ENCODE assay signal across 14 mouse cellular contexts in the genomic region with DNA sequence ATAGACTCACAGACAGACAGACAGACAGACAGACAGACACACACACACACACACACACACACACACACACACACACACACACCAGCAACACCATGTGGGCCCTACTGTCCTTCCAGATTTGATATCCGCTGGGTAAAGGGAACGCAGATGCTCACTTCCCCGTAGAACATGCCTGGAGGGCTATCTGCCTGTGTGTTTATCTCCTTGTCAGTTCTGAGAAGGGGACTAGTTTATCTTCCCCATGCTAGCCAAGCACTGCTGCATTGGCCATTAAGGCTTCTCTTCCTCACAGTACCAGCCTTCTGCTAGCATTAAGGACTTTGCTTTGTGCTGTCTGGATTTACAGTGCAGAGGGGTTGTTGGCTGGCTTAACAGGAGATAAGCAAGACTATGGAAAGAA. TPM values are rescaled to one million over a fixed set of nuclear protein-coding genes. Genes with fewer than 3 reads are reported as not detected.
DNase-seq lines count a peak whose midpoint lies in the region; ATAC-seq lines count a peak whose summit lies in the region.
"Had no signal": no experiment of that assay in that cellular context is flagged by ENCODE, and none has a peak within 500 bp of the region (broad histone marks: within the 10 kb centered on the region; RNA-seq: fewer than 3 reads in every experiment).

No protein-coding gene starts in this region.

- H3K4me1 ChIP-seq in neural tube, embryonic 11.5 days (ENCODE audit: control insufficient read depth, insufficient read depth, low read length) = peaks cover 25% of the 10 kb centered on the region
- peaks cover 48% of the 10 kb centered on the region for H3K4me1 ChIP-seq in intestine, embryonic 16.5 days (ENCODE audit: control insufficient read depth, insufficient read depth, low read length)
- peaks cover 6% of the 10 kb centered on the region; the same call in 1 of the 2 replicates for H3K4me1 ChIP-seq in forebrain, embryonic 12.5 days

- 0 out of 2 replicates have a peak, but pooled peaks have one; percentile 20 for ATAC-seq in neural tube, embryonic 11.5 days (ENCODE audit: insufficient read depth, low FRiP score, low TSS enrichment)
- ATAC-seq in intestine, embryonic 16.5 days = 0 out of 2 replicates have a peak, but pooled peaks have one; percentile 14
- no peak for ATAC-seq in forebrain, embryonic 12.5 days (ENCODE audit: low FRiP score)
- ATAC-seq: lung, postnatal 0 days had no signal

- H3K4me3 ChIP-seq in neural tube, embryonic 11.5 days (ENCODE audit: low read depth, low read length) = no peak overlapping the region
- H3K4me3 ChIP-seq in intestine, embryonic 16.5 days (ENCODE audit: low read length) = no peak overlapping the region
- H3K4me3 ChIP-seq in forebrain, embryonic 12.5 days (replicated peaks) = no peak overlapping the region
- H3K4me3 ChIP-seq: embryonic facial prominence, embryonic 15.5 days; limb, embryonic 15.5 days; megakaryocyte, embryonic 14.5 days had no signal

- 72% methylated on average over 3 of the region's 3 CpGs for WGBS in neural tube, embryonic 11.5 days
- 46% methylated on average over 3 of the region's 3 CpGs for WGBS in intestine, embryonic 16.5 days
- 91% methylated on average over 3 of the region's 3 CpGs for WGBS in forebrain, embryonic 12.5 days

- no peak overlapping the region for H3K9ac ChIP-seq in neural tube, embryonic 11.5 days (ENCODE audit: low read length)
- H3K9ac ChIP-seq in intestine, embryonic 16.5 days (ENCODE audit: low read depth, low read length) = no peak overlapping the region
- H3K9ac ChIP-seq in forebrain, embryonic 12.5 days = no peak overlapping the region
- H3K9ac ChIP-seq: embryonic facial prominence, embryonic 15.5 days; limb, embryonic 15.5 days had no signal

- no peak overlapping the region for H3K4me2 ChIP-seq in neural tube, embryonic 11.5 days (ENCODE audit: low read depth)
- H3K4me2 ChIP-seq in intestine, embryonic 16.5 days (ENCODE audit: low read depth, low read length) = no peak overlapping the region
- no peak overlapping the region for H3K4me2 ChIP-seq in forebrain, embryonic 12.5 days
- H3K4me2 ChIP-seq: embryonic facial prominence, embryonic 15.5 days; limb, embryonic 15.5 days had no signal

- DNase-seq in heart, adult 11 months = peak; percentile 25
- no peak for DNase-seq in heart, adult 8-10 months (ENCODE audit: low spot score)
- peak; percentile 23 for DNase-seq in neural tube, embryonic 11.5 days (ENCODE audit: low spot score)
- DNase-seq in neural tube, embryonic 10.5 days (ENCODE audit: extremely low spot score, low spot score) = no peak
- DNase-seq in right cerebral cortex, postnatal 14 days = no peak
- DNase-seq: kidney, adult 8-10 months; kidney, postnatal 4 days; thymus, postnatal 36 days had no signal

- no peak overlapping the region for H3K27ac ChIP-seq in neural tube, embryonic 11.5 days (ENCODE audit: low read depth, low read length)
- peak overlapping the region; percentile 51 for H3K27ac ChIP-seq in intestine, embryonic 16.5 days (ENCODE audit: low read length)
- no peak overlapping the region for H3K27ac ChIP-seq in forebrain, embryonic 12.5 days
- H3K27ac ChIP-seq: embryonic facial prominence, embryonic 15.5 days; limb, embryonic 15.5 days had no signal

- no peaks in the 10 kb centered on the region for H3K27me3 ChIP-seq in neural tube, embryonic 11.5 days (ENCODE audit: control insufficient read depth, insufficient read depth, low read length)
- no peaks in the 10 kb centered on the region for H3K27me3 ChIP-seq in intestine, embryonic 16.5 days (replicated peaks; ENCODE audit: control insufficient read depth, insufficient read depth, low read length)
- H3K27me3 ChIP-seq in forebrain, embryonic 12.5 days = peaks cover 53% of the 10 kb centered on the region
- H3K27me3 ChIP-seq: embryonic facial prominence, embryonic 15.5 days; limb, embryonic 15.5 days had no signal

- peaks cover 3% of the 10 kb centered on the region; the same call in 1 of the 2 replicates for H3K36me3 ChIP-seq in neural tube, embryonic 11.5 days (ENCODE audit: control insufficient read depth, insufficient read depth, low read length)
- peaks cover 4% of the 10 kb centered on the region; the same call in 1 of the 2 replicates for H3K36me3 ChIP-seq in intestine, embryonic 16.5 days (ENCODE audit: control insufficient read depth, insufficient read depth, low read length)
- H3K36me3 ChIP-seq in forebrain, embryonic 12.5 days (replicated peaks) = no peaks in the 10 kb centered on the region

- no peaks in the 10 kb centered on the region for H3K9me3 ChIP-seq in neural tube, embryonic 11.5 days (ENCODE audit: control insufficient read depth, low read length)
- H3K9me3 ChIP-seq in intestine, embryonic 16.5 days (ENCODE audit: control insufficient read depth, low read length) = no peaks in the 10 kb centered on the region
- H3K9me3 ChIP-seq in forebrain, embryonic 12.5 days = no peaks in the 10 kb centered on the region
- H3K9me3 ChIP-seq: embryonic facial prominence, embryonic 15.5 days; limb, embryonic 15.5 days; megakaryocyte, embryonic 14.5 days had no signal

RNA-seq across cellular contexts. Expression of a gene that starts 11.8 kb away (rescaled TPM):
- total RNA-seq in heart, adult 8-10 months (2022) = 10 to 100 TPM; 21.8 to 23.5 (median 22.8) TPM
- 19.7 and 21.1 TPM in 2 replicates for polyA plus RNA-seq in neural tube, embryonic 11.5 days (2014; fragmentation: Nextera tagmentation; extraction: Ambion mirVana)
- polyA plus RNA-seq in intestine, embryonic 16.5 days (2015; fragmentation: Nextera tagmentation; extraction: Ambion mirVana) = 18.9 and 19.0 TPM in 2 replicates
- 7.8 and 8.7 TPM in 2 replicates for polyA plus RNA-seq in forebrain, embryonic 12.5 days (2016; fragmentation: Nextera tagmentation; extraction: Ambion mirVana)

RNA-seq across cellular contexts. Expression of a gene that starts 38.6 kb away (rescaled TPM):
- total RNA-seq in heart, adult 8-10 months (2022) = 10 to 100 TPM; 41.5 to 45.6 (median 43.7) TPM
- 136 and 146 TPM in 2 replicates for polyA plus RNA-seq in neural tube, embryonic 11.5 days (2014; fragmentation: Nextera tagmentation; extraction: Ambion mirVana)
- polyA plus RNA-seq in intestine, embryonic 16.5 days (2015; fragmentation: Nextera tagmentation; extraction: Ambion mirVana) = 61.9 and 67.0 TPM in 2 replicates
- polyA plus RNA-seq in forebrain, embryonic 12.5 days (2016; fragmentation: Nextera tagmentation; extraction: Ambion mirVana) = 152 and 163 TPM in 2 replicates

Comparison
In these comparisons a context has a peak if more than half of its experiments do, and no peak if none do; other contexts are left out.
1. DNase-seq: peak in heart, adult 11 months (single experiment) and neural tube, embryonic 11.5 days (single experiment); none in heart, adult 8-10 months (single experiment), neural tube, embryonic 10.5 days (single experiment) and right cerebral cortex, postnatal 14 days (single experiment).